Mouse (Mus musculus) midbrain, embryonic 16.5 days (tissue): ENCODE results near the gene Gm6899. TPM values are rescaled to one million over a fixed set of nuclear protein-coding genes. Genes with fewer than 3 reads are reported as not detected.

Experiments
- ATAC-seq: fragments of 200-750 bp; cut with Nextera tagmentation; 2 replicates; pipeline ENCODE4 v1.8.0; 2017; ENCODE audit warnings: moderate TSS enrichment
- H3K27ac ChIP-seq: fragments of 300-500 bp; sonication (generic); 2 replicates; pipeline ENCODE4 v1.5.1; 2014; ENCODE audit warnings: mild to moderate bottlenecking, low read length, mixed read lengths
- H3K27me3 ChIP-seq: fragments of 300-500 bp; sonication (generic); 2 replicates; pipeline ENCODE4 v1.6.1; 2014; ENCODE audit warnings: low read depth, low read length, mixed read lengths; ENCODE audit not compliant: control insufficient read depth, insufficient read depth
- H3K36me3 ChIP-seq: fragments of 300-500 bp; sonication (generic); 2 replicates; pipeline ENCODE4 v1.6.1; 2014; ENCODE audit warnings: mild to moderate bottlenecking, low read length, moderate library complexity, mixed read lengths; ENCODE audit not compliant: control insufficient read depth, insufficient read depth
- H3K4me1 ChIP-seq: fragments of 300-500 bp; sonication (generic); 2 replicates; pipeline ENCODE4 v1.6.1; 2014; ENCODE audit warnings: mild to moderate bottlenecking, low read length, mixed read lengths; ENCODE audit not compliant: control insufficient read depth, insufficient read depth
- H3K4me2 ChIP-seq: fragments of 300-500 bp; sonication (generic); 2 replicates; pipeline ENCODE4 v1.6.1; 2014; ENCODE audit warnings: mild to moderate bottlenecking, low read length, mixed read lengths
- H3K4me3 ChIP-seq: fragments of 300-500 bp; sonication (generic); 2 replicates; pipeline ENCODE4 v1.5.1; 2014; ENCODE audit warnings: low read depth, mild to moderate bottlenecking, low read length, moderate library complexity, mixed read lengths
- H3K9ac ChIP-seq: fragments of 300-500 bp; sonication (generic); 2 replicates; pipeline ENCODE4 v1.6.1; 2014; ENCODE audit warnings: low read depth, low read length, mixed read lengths
- H3K9me3 ChIP-seq: fragments of 300-500 bp; sonication (generic); replicated peaks from 2 replicates; pipeline ENCODE4 v1.6.1; 2014; ENCODE audit warnings: mild to moderate bottlenecking, low read length, mixed read lengths; ENCODE audit not compliant: control insufficient read depth, poor library complexity, severe bottlenecking
- WGBS: fragments of 180-500 bp; shearing (Covaris S2); extraction: QIAGEN DNeasy Blood & Tissue Kit; methylation state at CpG from one replicate; pipeline ENCODE4 v1.1.7; 2014; 5-methylcytosine and 5-hydroxymethylcytosine counted together
- polyA plus RNA-seq: library from polyadenylated mRNA; unstranded; fragments of >200 nt; fragmentation: Nextera tagmentation; extraction: Ambion mirVana; gene quantifications from 2 replicates; pipeline ENCODE4 v1.2.1, GENCODE M21; 2015

Gene Gm6899
- polyA plus RNA-seq, 1 experiment from 2014 or later, result not detected

DNA sequence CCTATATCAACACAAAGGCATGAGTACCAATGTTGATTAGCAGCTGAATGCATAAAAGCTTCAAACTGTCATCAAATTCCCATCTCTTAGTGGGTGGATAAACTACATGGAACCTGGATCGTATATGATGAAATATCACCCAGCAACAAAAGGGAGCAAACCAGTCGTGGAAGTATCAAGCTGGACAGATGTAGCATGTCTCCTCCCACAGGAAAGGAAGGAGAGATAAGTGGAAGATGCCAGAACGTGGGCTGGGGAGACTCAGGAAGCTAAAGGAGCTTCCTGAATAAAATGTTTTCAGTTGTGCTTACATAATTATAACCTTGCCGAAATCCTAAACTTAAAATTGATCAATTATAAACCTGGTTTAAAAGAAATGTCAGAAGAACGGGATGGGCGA, 4.1 kb downstream of the Gm6899 start:
- H3K27ac ChIP-seq, result no peak overlapping the region
- no peaks in the 10 kb centered on the region for H3K27me3 ChIP-seq
- H3K4me3 ChIP-seq, result no peak overlapping the region
- no peaks in the 10 kb centered on the region for H3K4me1 ChIP-seq
- no peak overlapping the region for H3K9ac ChIP-seq
- H3K4me2 ChIP-seq, result no peak overlapping the region
- H3K9me3 ChIP-seq, result no peaks in the 10 kb centered on the region
- no peaks in the 10 kb centered on the region for H3K36me3 ChIP-seq
- WGBS, result 86% methylated on average over 6 of the region's 6 CpGs
- ATAC-seq, result no peak

DNA sequence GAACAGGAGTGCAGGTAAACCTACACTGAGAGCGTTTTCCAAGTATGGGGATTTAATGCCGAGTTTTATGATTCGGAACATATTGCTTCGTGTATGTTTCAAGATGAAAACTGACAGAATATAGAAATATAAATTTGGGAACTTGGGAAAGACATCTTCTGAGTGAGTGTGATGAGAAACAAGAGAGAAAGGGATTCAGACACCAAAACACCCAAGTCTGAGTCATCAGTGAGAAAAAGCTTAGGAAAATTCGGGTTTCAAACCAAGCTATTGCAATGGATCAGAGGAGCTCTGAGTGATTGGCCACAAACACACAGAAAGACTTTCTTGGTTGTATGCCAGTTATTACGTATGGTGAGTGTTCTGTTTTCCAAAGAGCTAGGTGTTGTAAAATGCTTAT, 4.7 kb downstream of the Gm6899 start:
- no peak overlapping the region for H3K4me2 ChIP-seq
- ATAC-seq, result no peak
- no peak overlapping the region for H3K27ac ChIP-seq
- no peaks in the 10 kb centered on the region for H3K36me3 ChIP-seq
- no peak overlapping the region for H3K4me3 ChIP-seq
- no peaks in the 10 kb centered on the region for H3K4me1 ChIP-seq
- 87% methylated on average over 6 of the region's 6 CpGs for WGBS
- no peak overlapping the region for H3K9ac ChIP-seq
- H3K9me3 ChIP-seq, result no peaks in the 10 kb centered on the region
- no peaks in the 10 kb centered on the region for H3K27me3 ChIP-seq

GRCm38 (mm10) chr11:26598876-26599275, 5.8 kb downstream of the Gm6899 start:
- H3K36me3 ChIP-seq, result no peaks in the 10 kb centered on the region
- H3K27ac ChIP-seq, result no peak overlapping the region
- H3K27me3 ChIP-seq, result no peaks in the 10 kb centered on the region
- H3K9ac ChIP-seq, result no peak overlapping the region
- ATAC-seq, result no peak
- H3K9me3 ChIP-seq, result no peaks in the 10 kb centered on the region
- H3K4me3 ChIP-seq, result no peak overlapping the region
- H3K4me2 ChIP-seq, result no peak overlapping the region
- WGBS, result 83% methylated on average over 1 of the region's 1 CpGs
- no peaks in the 10 kb centered on the region for H3K4me1 ChIP-seq

DNA sequence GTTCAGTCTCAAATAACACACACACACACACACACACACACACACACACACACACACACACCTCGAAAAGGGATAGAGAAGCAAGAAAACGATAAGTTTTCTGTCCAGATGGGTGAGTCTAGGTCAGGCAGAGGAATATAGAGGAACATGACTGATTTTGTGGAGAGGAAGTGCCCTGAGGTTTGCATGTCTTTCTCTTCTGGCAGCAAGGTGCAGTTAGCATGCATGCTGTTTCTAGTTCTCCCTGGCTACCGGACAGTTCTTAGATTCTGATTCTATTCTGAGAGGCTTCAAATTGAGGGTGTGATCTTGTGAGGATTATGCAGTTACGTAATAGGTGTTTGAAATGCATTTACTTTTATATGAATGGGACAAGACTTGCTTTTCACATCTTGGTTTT, 7.7 kb downstream of the Gm6899 start:
- Histone ChIP-seq H3K4me3 (no peak overlapping the region), H3K27me3 (no peaks in the 10 kb centered on the region), H3K9ac (no peak overlapping the region), H3K27ac (no peak overlapping the region), H3K9me3 (no peaks in the 10 kb centered on the region), H3K4me1 (no peaks in the 10 kb centered on the region), H3K4me2 (no peak overlapping the region), H3K36me3 (no peaks in the 10 kb centered on the region)
- 83% methylated on average over 4 of the region's 4 CpGs for WGBS
- ATAC-seq, result no peak

DNA sequence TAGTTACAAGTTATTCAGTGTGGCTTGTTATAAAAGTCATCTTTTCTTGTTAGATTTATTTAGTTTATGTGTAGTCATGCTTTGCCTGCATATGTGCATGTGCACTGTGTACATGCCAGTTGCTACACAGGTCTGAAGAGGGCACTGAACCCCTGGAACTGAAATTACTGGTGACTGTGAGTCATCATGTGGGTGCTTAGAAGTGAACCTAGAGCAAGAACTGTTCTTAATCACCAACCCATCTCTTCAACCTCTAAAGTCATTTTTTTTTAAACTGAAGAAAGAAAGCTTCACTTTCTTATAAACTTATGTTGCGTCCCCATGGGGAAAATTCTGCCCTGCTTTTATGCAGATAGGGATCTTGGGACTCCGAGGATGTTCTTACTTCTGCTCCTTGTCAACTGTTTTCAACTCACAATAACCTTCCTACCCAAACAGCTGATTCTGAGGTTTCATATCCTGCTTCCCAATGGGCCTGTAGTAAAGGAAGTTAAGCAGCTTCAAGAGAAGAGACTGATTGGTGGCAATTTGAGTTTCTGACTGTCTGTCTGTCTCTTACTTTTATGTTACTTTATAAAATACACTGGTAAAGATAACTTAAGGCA, 8.6 kb downstream of the Gm6899 start:
- H3K36me3 ChIP-seq, result no peaks in the 10 kb centered on the region
- H3K9ac ChIP-seq, result no peak overlapping the region
- H3K27me3 ChIP-seq, result no peaks in the 10 kb centered on the region
- H3K4me1 ChIP-seq, result no peaks in the 10 kb centered on the region
- no peak overlapping the region for H3K4me3 ChIP-seq
- ATAC-seq, result no peak
- H3K27ac ChIP-seq, result no peak overlapping the region
- no peak overlapping the region for H3K4me2 ChIP-seq
- no peaks in the 10 kb centered on the region for H3K9me3 ChIP-seq
- 91% methylated on average over 2 of the region's 2 CpGs for WGBS

DNA sequence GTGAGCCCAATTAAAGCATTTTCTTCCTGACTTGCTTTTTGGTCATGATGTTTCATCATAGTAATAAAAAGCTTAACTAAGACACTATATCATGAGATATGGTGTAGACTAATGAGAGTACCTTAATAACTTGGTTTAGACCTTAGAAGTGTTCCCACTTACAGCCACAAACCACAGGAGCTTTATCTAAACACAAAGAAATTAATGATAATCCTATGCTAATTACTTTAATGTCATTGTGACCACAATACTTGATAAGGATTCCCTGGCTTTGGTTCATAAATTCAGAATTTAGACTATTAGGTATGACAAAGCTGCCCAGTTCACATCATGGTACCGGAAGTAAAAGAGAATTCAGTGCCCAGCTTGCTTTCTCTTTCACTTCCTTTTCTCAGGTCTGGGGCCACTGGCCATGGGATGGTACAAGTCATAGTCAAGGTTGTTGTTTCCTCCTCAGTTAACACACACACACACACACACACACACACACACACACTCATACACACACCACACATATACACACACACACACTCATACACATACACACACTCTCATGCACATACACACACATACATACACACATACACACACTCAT, 11.1 kb downstream of the Gm6899 start:
- H3K9me3 ChIP-seq, result no peaks in the 10 kb centered on the region
- H3K36me3 ChIP-seq, result no peaks in the 10 kb centered on the region
- H3K27ac ChIP-seq, result no peak overlapping the region
- no peaks in the 10 kb centered on the region for H3K27me3 ChIP-seq
- no peak overlapping the region for H3K4me2 ChIP-seq
- H3K4me3 ChIP-seq, result no peak overlapping the region
- 88% methylated on average over 1 of the region's 1 CpGs for WGBS
- H3K4me1 ChIP-seq, result no peaks in the 10 kb centered on the region
- H3K9ac ChIP-seq, result no peak overlapping the region
- no peak for ATAC-seq

- H3K36me3 ChIP-seq, result no peaks in the 10 kb centered on the region
- no peak overlapping the region for H3K4me3 ChIP-seq
- H3K9me3 ChIP-seq, result no peaks in the 10 kb centered on the region
- no peak overlapping the region for H3K4me2 ChIP-seq
- no peaks in the 10 kb centered on the region for H3K4me1 ChIP-seq
- H3K9ac ChIP-seq, result no peak overlapping the region
- no peak for ATAC-seq
- no peaks in the 10 kb centered on the region for H3K27me3 ChIP-seq
- WGBS, result 78% methylated on average over 10 of the region's 10 CpGs
- H3K27ac ChIP-seq, result no peak overlapping the region
Measured at GRCm38 (mm10) chr11:26608795-26609194, 15.8 kb downstream of the Gm6899 start.

DNA sequence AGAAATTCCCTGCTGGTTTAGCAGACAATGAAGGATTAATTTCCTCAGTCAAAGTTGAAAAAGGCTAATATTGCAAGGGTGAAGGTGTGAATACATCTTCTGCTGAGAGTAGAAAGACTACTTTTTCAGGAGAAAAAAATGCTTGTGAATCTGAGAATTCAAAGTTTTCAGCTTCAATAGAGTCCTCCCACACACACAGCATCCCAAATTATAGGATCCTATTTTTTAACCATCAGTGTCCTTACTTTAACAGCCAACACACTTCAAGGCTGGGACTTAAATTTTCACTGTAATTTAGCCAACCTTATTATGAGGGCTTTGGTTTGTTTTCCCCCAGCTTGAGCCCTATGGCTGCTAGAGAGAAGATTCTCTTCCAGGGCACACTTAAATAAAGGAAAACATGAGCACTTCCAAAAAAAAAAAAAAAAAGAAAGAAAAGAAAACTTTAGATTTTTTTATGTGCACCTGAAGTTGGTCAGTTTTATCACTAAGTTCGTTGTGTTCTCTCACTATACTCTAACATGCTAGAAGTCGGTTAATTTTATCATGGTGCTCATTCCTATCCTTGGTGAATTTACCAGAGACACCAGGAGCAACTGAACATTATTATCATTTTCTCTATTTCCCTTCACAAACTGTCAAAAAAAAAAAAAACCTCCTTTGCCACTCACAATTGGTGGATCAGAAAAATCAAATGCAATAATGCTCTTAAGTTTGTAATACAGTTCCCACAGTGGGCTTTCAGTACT, 25.6 kb downstream of the Gm6899 start:
- H3K27me3 ChIP-seq, result no peaks in the 10 kb centered on the region
- no peak overlapping the region for H3K27ac ChIP-seq
- no peak overlapping the region for H3K4me3 ChIP-seq
- H3K36me3 ChIP-seq, result no peaks in the 10 kb centered on the region
- no peaks in the 10 kb centered on the region for H3K9me3 ChIP-seq
- 88% methylated on average over 2 of the region's 2 CpGs for WGBS
- H3K4me1 ChIP-seq, result no peaks in the 10 kb centered on the region
- H3K9ac ChIP-seq, result no peak overlapping the region
- ATAC-seq, result no peak
- H3K4me2 ChIP-seq, result no peak overlapping the region

- 90% methylated on average over 5 of the region's 5 CpGs for WGBS
- Histone ChIP-seq H3K4me3 (no peak overlapping the region), H3K9ac (no peak overlapping the region), H3K27ac (no peak overlapping the region), H3K4me1 (no peaks in the 10 kb centered on the region), H3K9me3 (no peaks in the 10 kb centered on the region), H3K27me3 (no peaks in the 10 kb centered on the region), H3K4me2 (no peak overlapping the region), H3K36me3 (no peaks in the 10 kb centered on the region)
- no peak for ATAC-seq
Measured at GRCm38 (mm10) chr11:26622727-26623126, 29.7 kb downstream of the Gm6899 start.
